Mouse (Mus musculus): ENCODE measurements at regions not wholly inside any gene's neighbourhood (a gene's known extent, or its start where the extent isn't known, plus 50 kb on each side); places are given as distances from the start of the nearest gene placed in this dataset.

- ATAC-seq (replicated peaks; ENCODE audit: insufficient number of reproducible peaks, low FRiP score, low TSS enrichment, low read depth) (no peak), DNase-seq (ENCODE audit: low spot score) (no peak)
- Histone ChIP-seq H3K27me3 (ENCODE audit: control insufficient read depth, insufficient read depth, low read length) (no peaks in the 10 kb centered on the region), H3K9me3 (replicated peaks; ENCODE audit: control insufficient read depth, low read length) (no peaks in the 10 kb centered on the region), H3K4me1 (ENCODE audit: control insufficient read depth, insufficient read depth, low read length) (no peaks in the 10 kb centered on the region), H3K4me2 (ENCODE audit: low read depth, low read length) (no peak overlapping the region), H3K36me3 (replicated peaks; ENCODE audit: control insufficient read depth, insufficient read depth, low read depth, low read length) (no peaks in the 10 kb centered on the region), H3K4me3 (ENCODE audit: low read depth, low read length) (no peak overlapping the region), H3K9ac (replicated peaks; ENCODE audit: low read length) (no peak overlapping the region), H3K27ac (replicated peaks; ENCODE audit: low read depth, low read length) (no peak overlapping the region)
- 65% methylated on average over 12 of the region's 12 CpGs for whole genome bisulfite sequencing
These were observed 286.8 kb upstream of the Id4 start for GRCm38 (mm10) chr13:47974216-47974615.

GRCm38 (mm10) chr13:47974756-47975515 lies 286.1 kb upstream of the Id4 start:
- no peak overlapping the region for H3K4me3 ChIP-seq (ENCODE audit: low read depth, low read length)
- 92% methylated on average over 16 of the region's 16 CpGs for WGBS
- no peaks in the 10 kb centered on the region for H3K36me3 ChIP-seq (replicated peaks; ENCODE audit: control insufficient read depth, insufficient read depth, low read depth, low read length)
- no peaks in the 10 kb centered on the region for H3K27me3 ChIP-seq (ENCODE audit: control insufficient read depth, insufficient read depth, low read length)
- H3K27ac ChIP-seq (replicated peaks; ENCODE audit: low read depth, low read length) = no peak overlapping the region
- no peaks in the 10 kb centered on the region for H3K4me1 ChIP-seq (ENCODE audit: control insufficient read depth, insufficient read depth, low read length)
- no peak overlapping the region for H3K9ac ChIP-seq (replicated peaks; ENCODE audit: low read length)
- ATAC-seq (replicated peaks; ENCODE audit: insufficient number of reproducible peaks, low FRiP score, low TSS enrichment, low read depth) = no peak
- no peak for DNase-seq (ENCODE audit: low spot score)
- H3K4me2 ChIP-seq (ENCODE audit: low read depth, low read length) = no peak overlapping the region
- no peaks in the 10 kb centered on the region for H3K9me3 ChIP-seq (replicated peaks; ENCODE audit: control insufficient read depth, low read length)

GRCm38 (mm10) chr13:47998495-47998894 lies 262.5 kb upstream of the Id4 start:
- Histone ChIP-seq H3K9ac (replicated peaks; ENCODE audit: low read length) (no peak overlapping the region), H3K36me3 (replicated peaks; ENCODE audit: control insufficient read depth, insufficient read depth, low read depth, low read length) (no peaks in the 10 kb centered on the region), H3K4me1 (ENCODE audit: control insufficient read depth, insufficient read depth, low read length) (no peaks in the 10 kb centered on the region), H3K4me3 (ENCODE audit: low read depth, low read length) (no peak overlapping the region), H3K27me3 (ENCODE audit: control insufficient read depth, insufficient read depth, low read length) (no peaks in the 10 kb centered on the region), H3K9me3 (replicated peaks; ENCODE audit: control insufficient read depth, low read length) (no peaks in the 10 kb centered on the region), H3K4me2 (ENCODE audit: low read depth, low read length) (no peak overlapping the region), H3K27ac (replicated peaks; ENCODE audit: low read depth, low read length) (no peak overlapping the region)
- ATAC-seq (replicated peaks; ENCODE audit: insufficient number of reproducible peaks, low FRiP score, low TSS enrichment, low read depth) = no peak
- no peak for DNase-seq (ENCODE audit: low spot score)
- WGBS = 49% methylated on average over 5 of the region's 5 CpGs

- WGBS = 72% methylated on average over 4 of the region's 4 CpGs
- no peaks in the 10 kb centered on the region for H3K4me1 ChIP-seq (ENCODE audit: control insufficient read depth, insufficient read depth, low read length)
- no peak overlapping the region for H3K9ac ChIP-seq (replicated peaks; ENCODE audit: low read length)
- ATAC-seq (replicated peaks; ENCODE audit: insufficient number of reproducible peaks, low FRiP score, low TSS enrichment, low read depth) (no peak), DNase-seq (ENCODE audit: low spot score) (no peak)
- H3K27ac ChIP-seq (replicated peaks; ENCODE audit: low read depth, low read length) = no peak overlapping the region
- no peaks in the 10 kb centered on the region for H3K27me3 ChIP-seq (ENCODE audit: control insufficient read depth, insufficient read depth, low read length)
- H3K4me2 ChIP-seq (ENCODE audit: low read depth, low read length) = no peak overlapping the region
- no peaks in the 10 kb centered on the region for H3K9me3 ChIP-seq (replicated peaks; ENCODE audit: control insufficient read depth, low read length)
- no peaks in the 10 kb centered on the region for H3K36me3 ChIP-seq (replicated peaks; ENCODE audit: control insufficient read depth, insufficient read depth, low read depth, low read length)
- H3K4me3 ChIP-seq (ENCODE audit: low read depth, low read length) = no peak overlapping the region
These were observed 261.6 kb upstream of the Id4 start for GRCm38 (mm10) chr13:47999399-47999798.

- Histone ChIP-seq H3K27me3 (ENCODE audit: control insufficient read depth, insufficient read depth, low read length) (no peaks in the 10 kb centered on the region), H3K27ac (replicated peaks; ENCODE audit: low read depth, low read length) (no peak overlapping the region), H3K4me2 (ENCODE audit: low read depth, low read length) (no peak overlapping the region), H3K4me1 (ENCODE audit: control insufficient read depth, insufficient read depth, low read length) (no peaks in the 10 kb centered on the region), H3K9me3 (replicated peaks; ENCODE audit: control insufficient read depth, low read length) (no peaks in the 10 kb centered on the region), H3K4me3 (ENCODE audit: low read depth, low read length) (no peak overlapping the region), H3K9ac (replicated peaks; ENCODE audit: low read length) (no peak overlapping the region), H3K36me3 (replicated peaks; ENCODE audit: control insufficient read depth, insufficient read depth, low read depth, low read length) (no peaks in the 10 kb centered on the region)
- WGBS = 89% methylated on average over 4 of the region's 4 CpGs
- DNase-seq (ENCODE audit: low spot score) (no peak), ATAC-seq (replicated peaks; ENCODE audit: insufficient number of reproducible peaks, low FRiP score, low TSS enrichment, low read depth) (no peak)
These were observed 257.9 kb upstream of the Id4 start for GRCm38 (mm10) chr13:48003126-48003525.

GRCm38 (mm10) chr13:48013336-48013750 lies 247.7 kb upstream of the Id4 start:
- H3K36me3 ChIP-seq (replicated peaks; ENCODE audit: control insufficient read depth, insufficient read depth, low read depth, low read length) = no peaks in the 10 kb centered on the region
- ATAC-seq (replicated peaks; ENCODE audit: insufficient number of reproducible peaks, low FRiP score, low TSS enrichment, low read depth) (0 out of 2 replicates have a peak, but pooled peaks have one; percentile 29), DNase-seq (ENCODE audit: low spot score) (peak; percentile 28)
- H3K4me3 ChIP-seq (ENCODE audit: low read depth, low read length) = no peak overlapping the region
- H3K4me2 ChIP-seq (ENCODE audit: low read depth, low read length) = no peak overlapping the region
- H3K9ac ChIP-seq (replicated peaks; ENCODE audit: low read length) = no peak overlapping the region
- H3K4me1 ChIP-seq (ENCODE audit: control insufficient read depth, insufficient read depth, low read length) = no peaks in the 10 kb centered on the region
- no peaks in the 10 kb centered on the region for H3K27me3 ChIP-seq (ENCODE audit: control insufficient read depth, insufficient read depth, low read length)
- 56% methylated on average over 7 of the region's 7 CpGs for WGBS
- no peaks in the 10 kb centered on the region for H3K9me3 ChIP-seq (replicated peaks; ENCODE audit: control insufficient read depth, low read length)
- no peak overlapping the region for H3K27ac ChIP-seq (replicated peaks; ENCODE audit: low read depth, low read length)

GRCm38 (mm10) chr13:48015296-48015695 lies 245.7 kb upstream of the Id4 start:
- H3K9ac ChIP-seq (replicated peaks; ENCODE audit: low read length) = no peak overlapping the region
- 88% methylated on average over 4 of the region's 4 CpGs for WGBS
- no peak overlapping the region for H3K4me2 ChIP-seq (ENCODE audit: low read depth, low read length)
- no peaks in the 10 kb centered on the region for H3K9me3 ChIP-seq (replicated peaks; ENCODE audit: control insufficient read depth, low read length)
- DNase-seq (ENCODE audit: low spot score) (peak; percentile 24), ATAC-seq (replicated peaks; ENCODE audit: insufficient number of reproducible peaks, low FRiP score, low TSS enrichment, low read depth) (no peak)
- no peaks in the 10 kb centered on the region for H3K27me3 ChIP-seq (ENCODE audit: control insufficient read depth, insufficient read depth, low read length)
- H3K4me3 ChIP-seq (ENCODE audit: low read depth, low read length) = no peak overlapping the region
- no peaks in the 10 kb centered on the region for H3K4me1 ChIP-seq (ENCODE audit: control insufficient read depth, insufficient read depth, low read length)
- no peaks in the 10 kb centered on the region for H3K36me3 ChIP-seq (replicated peaks; ENCODE audit: control insufficient read depth, insufficient read depth, low read depth, low read length)
- H3K27ac ChIP-seq (replicated peaks; ENCODE audit: low read depth, low read length) = no peak overlapping the region

GRCm38 (mm10) chr13:48016051-48016450 lies 245.0 kb upstream of the Id4 start:
- H3K36me3 ChIP-seq (replicated peaks; ENCODE audit: control insufficient read depth, insufficient read depth, low read depth, low read length) = no peaks in the 10 kb centered on the region
- 79% methylated on average over 3 of the region's 3 CpGs for WGBS
- no peak for ATAC-seq (replicated peaks; ENCODE audit: insufficient number of reproducible peaks, low FRiP score, low TSS enrichment, low read depth)
- H3K27ac ChIP-seq (replicated peaks; ENCODE audit: low read depth, low read length) = no peak overlapping the region
- no peak overlapping the region for H3K4me2 ChIP-seq (ENCODE audit: low read depth, low read length)
- no peak overlapping the region for H3K9ac ChIP-seq (replicated peaks; ENCODE audit: low read length)
- H3K4me3 ChIP-seq (ENCODE audit: low read depth, low read length) = no peak overlapping the region
- no peaks in the 10 kb centered on the region for H3K9me3 ChIP-seq (replicated peaks; ENCODE audit: control insufficient read depth, low read length)
- no peaks in the 10 kb centered on the region for H3K27me3 ChIP-seq (ENCODE audit: control insufficient read depth, insufficient read depth, low read length)
- no peak for DNase-seq (ENCODE audit: low spot score)
- H3K4me1 ChIP-seq (ENCODE audit: control insufficient read depth, insufficient read depth, low read length) = no peaks in the 10 kb centered on the region

Measured in embryonic facial prominence, embryonic 11.5 days (tissue).